Mouse (Mus musculus) liver, adult 2 months (tissue): Measurements from ENCODE around the gene Fnbp1l.

Experiments
- CTCF ChIP-seq: fragments of 200-500 bp; IDR thresholded peaks from 2 replicates; pipeline ENCODE4 v1.5.1; 2011; ENCODE audit warnings: low read depth, low read length, control low read depth
- POLR2A ChIP-seq: fragments of 200-500 bp; IDR thresholded peaks from 2 replicates; pipeline ENCODE4 v1.6.1; 2011; ENCODE audit warnings: low read length, control low read depth; ENCODE audit not compliant: insufficient read depth; ENCODE audit errors: extremely low read depth

DNA sequence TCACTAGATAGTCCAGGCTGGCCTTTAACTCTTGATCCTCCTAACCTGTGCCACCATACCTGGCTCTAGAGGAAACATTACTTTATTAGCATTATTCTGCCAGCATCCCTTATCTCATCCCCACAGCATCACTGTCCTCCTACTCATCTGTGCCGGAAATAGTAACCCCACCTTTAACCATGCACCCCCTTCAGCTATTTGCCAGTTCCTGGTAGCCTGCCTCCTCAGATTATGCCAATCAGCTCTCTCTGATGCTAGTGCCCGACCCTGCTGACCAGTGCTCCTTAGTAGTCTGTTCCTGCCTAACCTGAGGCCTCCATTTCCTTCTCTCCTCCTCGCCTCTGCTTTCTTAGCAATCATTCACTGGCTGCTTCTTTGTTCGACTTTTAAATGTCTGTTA is 72.0 kb downstream of the Fnbp1l start:
- TF ChIP-seq CTCF, result no peak
- TF ChIP-seq POLR2A, result no peak
